Comparison of ENCODE assay signal across 14 mouse cellular contexts in genomic region chr5:137377603-137378002, GRCm38 (mm10). TPM values are rescaled to one million over a fixed set of nuclear protein-coding genes. Genes with fewer than 3 reads are reported as not detected.
DNase-seq lines count a peak whose midpoint lies in the region; ATAC-seq lines count a peak whose summit lies in the region.
"Had no signal": no experiment of that assay in that cellular context is flagged by ENCODE, and none has a peak within 500 bp of the region (broad histone marks: within the 10 kb centered on the region; RNA-seq: fewer than 3 reads in every experiment).

No protein-coding gene starts in this region.

- H3K4me2 ChIP-seq in kidney, embryonic 14.5 days (replicated peaks; ENCODE audit: low read depth, low read length), result peak overlapping the region; percentile 25; the same call in 1 of the 2 replicates
- peak overlapping the region; percentile 34 for H3K4me2 ChIP-seq in embryonic facial prominence, embryonic 12.5 days (replicated peaks)
- peak overlapping the region; percentile 53 for H3K4me2 ChIP-seq in limb, embryonic 13.5 days (replicated peaks)
- no peak overlapping the region for H3K4me2 ChIP-seq in liver, embryonic 12.5 days

- no peak overlapping the region for H3K9ac ChIP-seq in kidney, embryonic 14.5 days (ENCODE audit: low read depth, low read length)
- H3K9ac ChIP-seq in embryonic facial prominence, embryonic 12.5 days, result no peak overlapping the region
- no peak overlapping the region for H3K9ac ChIP-seq in limb, embryonic 13.5 days
- H3K9ac ChIP-seq in liver, embryonic 12.5 days, result no peak overlapping the region
- H3K9ac ChIP-seq: liver, embryonic 14.5 days had no signal

- DNase-seq in kidney, postnatal 10 days, result no peak
- DNase-seq in embryo, embryonic 11 days, result peak; percentile 48
- DNase-seq in frontal cortex, postnatal 10 days (ENCODE audit: low spot score in 2 of 2), result no peak
- DNase-seq in spleen, postnatal 4 days (ENCODE audit: low spot score in 2 of 2), result no peak
- DNase-seq: cerebellum, adult 11-12 months; right cerebral cortex, adult 18-20 months; thymus, postnatal 25 days had no signal

- no peaks in the 10 kb centered on the region for H3K27me3 ChIP-seq in kidney, embryonic 14.5 days (ENCODE audit: control insufficient read depth, insufficient read depth, low read length)
- H3K27me3 ChIP-seq in embryonic facial prominence, embryonic 12.5 days, result no peaks in the 10 kb centered on the region
- H3K27me3 ChIP-seq in limb, embryonic 13.5 days, result no peaks in the 10 kb centered on the region
- H3K27me3 ChIP-seq in liver, embryonic 12.5 days (replicated peaks), result no peaks in the 10 kb centered on the region; the same call in 1 of the 2 replicates

- H3K9me3 ChIP-seq in kidney, embryonic 14.5 days (ENCODE audit: control insufficient read depth, low read length), result no peaks in the 10 kb centered on the region
- no peaks in the 10 kb centered on the region for H3K9me3 ChIP-seq in embryonic facial prominence, embryonic 12.5 days
- H3K9me3 ChIP-seq in limb, embryonic 13.5 days, result no peaks in the 10 kb centered on the region
- H3K9me3 ChIP-seq in liver, embryonic 12.5 days (replicated peaks), result no peaks in the 10 kb centered on the region
- H3K9me3 ChIP-seq: megakaryocyte, embryonic 14.5 days had no signal

- H3K4me3 ChIP-seq in kidney, embryonic 14.5 days (ENCODE audit: low read length), result no peak overlapping the region
- no peak overlapping the region for H3K4me3 ChIP-seq in embryonic facial prominence, embryonic 12.5 days
- H3K4me3 ChIP-seq in limb, embryonic 13.5 days, result no peak overlapping the region
- no peak overlapping the region for H3K4me3 ChIP-seq in liver, embryonic 12.5 days
- H3K4me3 ChIP-seq: megakaryocyte, embryonic 14.5 days had no signal

- no peak for ATAC-seq in kidney, embryonic 14.5 days (ENCODE audit: low FRiP score, low TSS enrichment)
- ATAC-seq in embryonic facial prominence, embryonic 12.5 days (ENCODE audit: insufficient number of reproducible peaks, insufficient read depth, low FRiP score, low TSS enrichment), result no peak
- ATAC-seq in limb, embryonic 13.5 days (ENCODE audit: low FRiP score, low read depth), result no peak
- no peak for ATAC-seq in liver, embryonic 12.5 days
- ATAC-seq: forebrain, embryonic 14.5 days had no signal

- no peak overlapping the region for H3K27ac ChIP-seq in kidney, embryonic 14.5 days (ENCODE audit: low read depth, low read length)
- no peak overlapping the region for H3K27ac ChIP-seq in embryonic facial prominence, embryonic 12.5 days
- no peak overlapping the region for H3K27ac ChIP-seq in limb, embryonic 13.5 days
- H3K27ac ChIP-seq in liver, embryonic 12.5 days, result no peak overlapping the region
- H3K27ac ChIP-seq: liver, embryonic 14.5 days had no signal

- peaks cover 23% of the 10 kb centered on the region for H3K36me3 ChIP-seq in kidney, embryonic 14.5 days (ENCODE audit: control insufficient read depth, insufficient read depth, low read length)
- peaks cover 32% of the 10 kb centered on the region for H3K36me3 ChIP-seq in embryonic facial prominence, embryonic 12.5 days
- peaks cover 33% of the 10 kb centered on the region for H3K36me3 ChIP-seq in limb, embryonic 13.5 days
- peaks cover 29% of the 10 kb centered on the region for H3K36me3 ChIP-seq in liver, embryonic 12.5 days

- WGBS in kidney, embryonic 14.5 days, result 26% methylated on average over 10 of the region's 15 CpGs
- WGBS in embryonic facial prominence, embryonic 12.5 days, result 26% methylated on average over 11 of the region's 15 CpGs
- WGBS in limb, embryonic 13.5 days, result 29% methylated on average over 9 of the region's 15 CpGs
- 42% methylated on average over 11 of the region's 15 CpGs for WGBS in liver, embryonic 12.5 days (ENCODE audit: insufficient replicate concordance)

- H3K4me1 ChIP-seq in kidney, embryonic 14.5 days (ENCODE audit: control insufficient read depth, insufficient read depth, low read length), result peaks cover 19% of the 10 kb centered on the region; the same call in 1 of the 2 replicates
- H3K4me1 ChIP-seq in embryonic facial prominence, embryonic 12.5 days, result peaks cover 11% of the 10 kb centered on the region; the same call in 1 of the 2 replicates
- peaks cover 18% of the 10 kb centered on the region for H3K4me1 ChIP-seq in limb, embryonic 13.5 days
- 0 out of 2 replicates have a peak, but pooled peaks cover 2% of the 10 kb centered on the region for H3K4me1 ChIP-seq in liver, embryonic 12.5 days

RNA-seq across cellular contexts. Expression of gene Ephb4, which starts 27.7 kb away (rescaled TPM):
- polyA plus RNA-seq in kidney, embryonic 14.5 days (2014; fragmentation: Nextera tagmentation; extraction: Ambion mirVana), result 30.9 and 58.9 TPM in 2 replicates
- polyA plus RNA-seq in embryonic facial prominence, embryonic 12.5 days (2016; fragmentation: Nextera tagmentation; extraction: Ambion mirVana), result 87.3 and 91.6 TPM in 2 replicates
- polyA plus RNA-seq in limb, embryonic 13.5 days (2015; fragmentation: Nextera tagmentation; extraction: Ambion mirVana), result 76.5 and 82.3 TPM in 2 replicates
- 14.2 and 15.7 TPM in 2 replicates for polyA plus RNA-seq in liver, embryonic 12.5 days (2016; fragmentation: Nextera tagmentation; extraction: Ambion mirVana)

RNA-seq across cellular contexts. Expression of gene Slc12a9, which starts 44.2 kb away (rescaled TPM):
- 5.7 and 8.5 TPM in 2 replicates for polyA plus RNA-seq in kidney, embryonic 14.5 days (2014; fragmentation: Nextera tagmentation; extraction: Ambion mirVana)
- polyA plus RNA-seq in embryonic facial prominence, embryonic 12.5 days (2016; fragmentation: Nextera tagmentation; extraction: Ambion mirVana), result 16.0 and 18.8 TPM in 2 replicates
- 17.2 and 17.9 TPM in 2 replicates for polyA plus RNA-seq in limb, embryonic 13.5 days (2015; fragmentation: Nextera tagmentation; extraction: Ambion mirVana)
- polyA plus RNA-seq in liver, embryonic 12.5 days (2016; fragmentation: Nextera tagmentation; extraction: Ambion mirVana), result 5.0 and 5.8 TPM in 2 replicates
